Mouse (Mus musculus) liver, adult 2 months (tissue): ENCODE measurements around the gene Shisa5. TPM values are rescaled to one million over a fixed set of nuclear protein-coding genes. Genes with fewer than 3 reads are reported as not detected.

Experiments used
- DNase-seq: peaks from one replicate; pipeline ENCODE4 v3.0.0-alpha.2; 2011; ENCODE audit warnings: low read depth, low spot score; ENCODE audit errors: extremely low read depth
- H3K27ac ChIP-seq: fragments of 200-500 bp; replicated peaks from 2 replicates; pipeline ENCODE4 v1.5.1; 2012; ENCODE audit warnings: low read depth, mild to moderate bottlenecking, control low read depth, inconsistent platforms, low read length; ENCODE audit not compliant: insufficient read depth
- H3K27me3 ChIP-seq: fragments of 200-500 bp; 2 replicates; pipeline ENCODE4 v1.6.1; 2012; ENCODE audit warnings: mild to moderate bottlenecking, moderate library complexity, low read length, inconsistent platforms; ENCODE audit not compliant: control insufficient read depth, insufficient read depth
- H3K36me3 ChIP-seq: fragments of 200-500 bp; 2 replicates; pipeline ENCODE4 v1.6.1; 2012; ENCODE audit warnings: low read length, inconsistent platforms; ENCODE audit not compliant: control insufficient read depth, insufficient read depth
- H3K4me1 ChIP-seq: fragments of 200-500 bp; 2 replicates; pipeline ENCODE4 v1.6.1; 2011; ENCODE audit warnings: low read length; ENCODE audit not compliant: control insufficient read depth, insufficient read depth
- H3K4me3 ChIP-seq: fragments of 200-500 bp; 2 replicates; pipeline ENCODE4 v1.5.1; 2011; ENCODE audit warnings: low read depth, mild to moderate bottlenecking, control low read depth, low read length, moderate library complexity; ENCODE audit not compliant: insufficient read depth
- H3K79me2 ChIP-seq: fragments of 200-500 bp; 2 replicates; pipeline ENCODE4 v1.6.1; 2012; ENCODE audit warnings: inconsistent platforms, mild to moderate bottlenecking, low read length, moderate library complexity; ENCODE audit not compliant: control insufficient read depth, insufficient read depth
- H3K9ac ChIP-seq: fragments of 200-500 bp; 2 replicates; pipeline ENCODE4 v1.6.1; 2012; ENCODE audit warnings: low read depth, mild to moderate bottlenecking, control low read depth, inconsistent platforms, low read length
- CTCF ChIP-seq: fragments of 200-500 bp; IDR thresholded peaks from 2 replicates; pipeline ENCODE4 v1.5.1; 2011; ENCODE audit warnings: low read depth, low read length, control low read depth
- POLR2A ChIP-seq: fragments of 200-500 bp; IDR thresholded peaks from 2 replicates; pipeline ENCODE4 v1.6.1; 2011; ENCODE audit warnings: low read length, control low read depth; ENCODE audit not compliant: insufficient read depth; ENCODE audit errors: extremely low read depth
- WGBS: fragments of 180-500 bp; shearing (Covaris S2); methylation state at CpG from one replicate; pipeline ENCODE4 v1.1.7; 2018; 5-methylcytosine and 5-hydroxymethylcytosine counted together
- polyA plus RNA-seq: library from polyadenylated mRNA; depleted of rRNA; stranded (reverse); fragments of >200 nt; gene quantifications from 2 replicates; pipeline ENCODE4 v1.2.3, GENCODE M21; 2012
- total RNA-seq: library from RNA; depleted of rRNA; stranded (reverse); fragments of >200 nt; gene quantifications from 2 replicates; pipeline ENCODE4 v1.2.3, GENCODE M21; 2014

Shisa5 gene
- total and polyA plus RNA-seq, 2 experiments: 23.8 to 205 TPM

DNA sequence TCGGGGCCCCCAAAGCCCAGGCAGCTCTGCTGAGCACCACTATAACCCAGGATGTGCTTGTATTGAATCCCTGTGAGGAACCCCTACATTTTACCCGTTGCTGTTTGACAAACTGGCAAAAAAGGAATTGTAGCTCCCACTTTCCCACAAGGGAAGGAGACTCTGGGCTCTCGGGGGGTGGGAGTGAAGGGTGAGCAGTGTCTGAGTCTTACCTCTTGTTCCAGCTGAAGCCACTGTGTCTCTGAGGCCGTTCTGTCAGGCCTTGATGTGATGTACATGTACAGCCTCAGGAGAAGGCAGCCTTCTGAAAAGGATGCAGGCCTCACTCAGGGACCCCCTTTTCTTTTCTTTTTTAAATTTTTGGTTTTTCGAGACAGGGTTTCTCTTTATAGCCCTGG is 22.5 kb downstream of the Shisa5 start:
- H3K27ac ChIP-seq: no peak overlapping the region
- DNase-seq: no peak
- H3K79me2 ChIP-seq: peaks cover 8% of the 10 kb centered on the region; the same call in 1 of the 2 replicates
- 91% methylated on average over 5 of the region's 5 CpGs for WGBS
- H3K4me1 ChIP-seq: peaks cover 7% of the 10 kb centered on the region
- no peak overlapping the region for H3K9ac ChIP-seq
- no peaks in the 10 kb centered on the region for H3K27me3 ChIP-seq
- no peak overlapping the region for H3K4me3 ChIP-seq
- H3K36me3 ChIP-seq: peaks cover 7% of the 10 kb centered on the region; the same call in 1 of the 2 replicates
- TF ChIP-seq CTCF: no peak
- no peak for TF ChIP-seq POLR2A

GRCm38 (mm10) chr9:109068095-109068735 is 29.9 kb downstream of the Shisa5 start:
- Histone ChIP-seq H3K4me3 (no peak overlapping the region), H3K27ac (no peak overlapping the region), H3K79me2 (peaks cover 7% of the 10 kb centered on the region), H3K9ac (no peak overlapping the region), H3K27me3 (no peaks in the 10 kb centered on the region), H3K4me1 (peaks cover 3% of the 10 kb centered on the region), H3K36me3 (peaks cover 32% of the 10 kb centered on the region)
- TF ChIP-seq POLR2A: no peak
- TF ChIP-seq CTCF: no peak
- WGBS: 94% methylated on average over 3 of the region's 3 CpGs
- peak; percentile 40 for DNase-seq

GRCm38 (mm10) chr9:109073661-109074573 is 35.6 kb downstream of the Shisa5 start, which contains the start of gene Atrip:
Gene Atrip (minus strand): TSS chr9:109074124.
- Histone ChIP-seq H3K9ac (peak within 1 kb of the TSS; percentile 80), H3K27me3 (no peaks in the 10 kb centered on the region), H3K4me1 (peaks cover 7% of the 10 kb centered on the region), H3K79me2 (peaks cover 12% of the 10 kb centered on the region), H3K27ac (peak within 1 kb of the TSS; percentile 59), H3K4me3 (peak within 1 kb of the TSS; percentile 77), H3K36me3 (peaks cover 10% of the 10 kb centered on the region; the same call in 1 of the 2 replicates)
- DNase-seq: peak; percentile 71
- TF ChIP-seq POLR2A (peak; percentile 48), CTCF (no peak)
- WGBS: under 1% methylated on average over 57 of the region's 57 CpGs

- H3K4me1 ChIP-seq: peaks cover 6% of the 10 kb centered on the region
- H3K4me3 ChIP-seq: no peak overlapping the region
- no peaks in the 10 kb centered on the region for H3K27me3 ChIP-seq
- no peak overlapping the region for H3K9ac ChIP-seq
- no peak for DNase-seq
- TF ChIP-seq CTCF: no peak
- no peak for TF ChIP-seq POLR2A
- peaks cover 7% of the 10 kb centered on the region for H3K36me3 ChIP-seq
- 84% methylated on average over 3 of the region's 3 CpGs for WGBS
- no peak overlapping the region for H3K27ac ChIP-seq
- peaks cover 6% of the 10 kb centered on the region; the same call in 1 of the 2 replicates for H3K79me2 ChIP-seq
Measured at GRCm38 (mm10) chr9:109080516-109080915, 42.2 kb downstream of the Shisa5 start.

GRCm38 (mm10) chr9:109081749-109082123 is 43.4 kb downstream of the Shisa5 start:
- DNase-seq: no peak
- Histone ChIP-seq H3K27me3 (no peaks in the 10 kb centered on the region), H3K4me3 (peak overlapping the region; percentile 81), H3K27ac (no peak overlapping the region), H3K9ac (peak overlapping the region; percentile 72), H3K79me2 (peaks cover 6% of the 10 kb centered on the region; the same call in 1 of the 2 replicates), H3K4me1 (peaks cover 6% of the 10 kb centered on the region), H3K36me3 (peaks cover 7% of the 10 kb centered on the region)
- no peak for TF ChIP-seq CTCF
- no peak for TF ChIP-seq POLR2A
- 3% methylated on average over 11 of the region's 11 CpGs for WGBS
